Mouse (Mus musculus): ENCODE results near the gene Anapc16. TPM values are rescaled to one million over a fixed set of nuclear protein-coding genes. Genes with fewer than 3 reads are reported as not detected.
A peak's percentile ranks its signal among the peaks of the same experiment; 100 is the strongest.

Gene Anapc16
- polyA plus RNA-seq, 1 experiment from 2014 or later: 100 TPM

DNA sequence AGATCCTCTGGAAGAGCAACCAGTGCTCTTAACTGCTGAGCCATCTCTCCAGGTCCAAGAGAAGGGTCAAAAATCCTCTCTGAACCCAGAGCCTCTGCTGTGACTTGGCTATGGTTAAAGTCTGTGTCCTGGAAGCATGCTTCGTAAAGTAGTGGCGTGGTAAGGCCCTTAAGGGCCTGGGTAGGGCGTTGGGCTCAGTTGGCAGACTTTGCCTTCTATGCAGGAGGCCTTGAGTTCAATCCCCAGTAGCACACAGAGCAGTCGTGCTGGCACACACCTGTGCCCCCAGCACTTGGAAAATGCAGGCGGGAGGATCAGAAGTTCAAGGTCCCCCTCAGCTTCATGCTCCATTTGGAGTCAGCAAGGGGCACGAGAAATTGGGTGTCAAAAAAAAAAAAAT, 29.9 kb downstream of the Anapc16 start:
- WGBS: 52% methylated on average over 6 of the region's 6 CpGs
- Histone ChIP-seq H3K4me2 (replicated peaks; ENCODE audit: low read depth) (no peak overlapping the region), H3K9me3 (ENCODE audit: control insufficient read depth) (no peaks in the 10 kb centered on the region), H3K4me1 (replicated peaks; ENCODE audit: control insufficient read depth, insufficient read depth, low read length) (peaks cover 17% of the 10 kb centered on the region), H3K4me3 (ENCODE audit: low read depth, low read length) (no peak overlapping the region), H3K27ac (ENCODE audit: low read depth, low read length) (peak overlapping the region; percentile 78), H3K36me3 (ENCODE audit: control insufficient read depth, insufficient read depth) (no peaks in the 10 kb centered on the region), H3K27me3 (replicated peaks; ENCODE audit: control insufficient read depth, insufficient read depth, low read length) (no peaks in the 10 kb centered on the region), H3K9ac (ENCODE audit: low read depth, low read length) (no peak overlapping the region)
- TF ChIP-seq CTCF (IDR thresholded peaks at IDR 0.05; ENCODE audit: low read depth): no peak
- peak; percentile 22; the same call in 1 of the 2 replicates for ATAC-seq

- H3K9me3 ChIP-seq (ENCODE audit: control insufficient read depth): no peaks in the 10 kb centered on the region
- no peak for TF ChIP-seq CTCF (IDR thresholded peaks at IDR 0.05; ENCODE audit: low read depth)
- H3K36me3 ChIP-seq (ENCODE audit: control insufficient read depth, insufficient read depth): no peaks in the 10 kb centered on the region
- H3K4me1 ChIP-seq (replicated peaks; ENCODE audit: control insufficient read depth, insufficient read depth, low read length): peaks cover 14% of the 10 kb centered on the region
- H3K4me2 ChIP-seq (replicated peaks; ENCODE audit: low read depth): no peak overlapping the region
- no peaks in the 10 kb centered on the region for H3K27me3 ChIP-seq (replicated peaks; ENCODE audit: control insufficient read depth, insufficient read depth, low read length)
- H3K27ac ChIP-seq (ENCODE audit: low read depth, low read length): peak overlapping the region; percentile 78
- H3K9ac ChIP-seq (ENCODE audit: low read depth, low read length): no peak overlapping the region
- H3K4me3 ChIP-seq (ENCODE audit: low read depth, low read length): no peak overlapping the region
- peak; percentile 71 for ATAC-seq
- 44% methylated on average over 2 of the region's 2 CpGs for WGBS
These were observed 30.4 kb downstream of the Anapc16 start for GRCm38 (mm10) chr10:59972534-59972933.

DNA sequence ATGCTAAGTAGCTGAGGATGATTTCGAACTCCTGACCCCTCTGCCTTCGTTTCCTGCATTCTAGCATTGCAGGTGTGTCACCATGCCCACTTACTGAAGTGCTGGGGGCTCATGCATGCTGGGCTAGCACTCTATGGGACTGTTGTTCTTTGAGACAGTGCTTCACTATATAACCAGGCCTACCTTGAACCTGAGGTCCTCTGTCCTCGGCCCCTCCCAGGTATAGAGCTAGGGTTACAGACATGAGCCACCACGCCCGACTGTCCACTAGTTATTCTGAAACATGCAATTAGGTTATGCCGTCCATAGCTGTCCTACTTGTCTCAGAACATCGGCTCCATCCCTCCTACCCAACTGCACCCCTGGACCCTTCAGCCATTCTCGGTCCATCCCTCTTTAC, 31.1 kb downstream of the Anapc16 start:
- no peak for ATAC-seq

DNA sequence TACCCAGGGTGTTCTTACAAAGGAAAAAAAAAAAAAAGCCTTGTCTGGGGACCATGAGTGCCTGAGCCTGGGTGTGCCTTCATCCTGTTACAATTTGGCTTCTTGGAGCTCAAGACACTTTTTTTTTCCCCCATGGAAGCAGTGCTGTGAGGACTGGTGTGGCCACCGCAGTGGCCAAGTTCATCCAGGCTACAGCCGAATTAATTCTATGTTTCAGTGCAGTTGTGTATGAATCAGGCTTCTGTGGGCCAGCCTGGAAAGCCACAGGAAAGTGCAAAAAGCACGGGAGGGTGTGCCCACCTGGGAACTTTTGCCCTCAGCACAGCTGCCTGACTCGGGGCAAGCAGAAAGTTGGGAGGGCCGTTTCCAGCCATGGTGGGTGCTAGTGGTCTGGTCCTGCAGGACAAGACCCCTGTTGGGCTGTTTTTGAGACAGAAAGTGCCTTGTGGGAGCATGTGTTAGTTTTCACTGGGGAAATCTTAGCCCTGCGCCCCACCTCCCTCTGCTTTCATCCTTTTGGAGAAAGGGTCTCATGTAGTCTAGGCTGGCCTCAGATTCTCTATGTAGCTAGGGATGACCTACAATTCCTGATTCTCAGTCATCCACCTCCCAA, 32.4 kb downstream of the Anapc16 start:
- 28% methylated on average over 6 of the region's 6 CpGs for WGBS
- ATAC-seq: no peak

More for the DNA sequence above, 31.1 kb downstream of the Anapc16 start:
- H3K9me3 ChIP-seq (ENCODE audit: control insufficient read depth): no peaks in the 10 kb centered on the region
- H3K27ac ChIP-seq (ENCODE audit: low read depth, low read length): peak overlapping the region; percentile 31; the same call in 1 of the 2 replicates
- H3K4me3 ChIP-seq (ENCODE audit: low read depth, low read length): no peak overlapping the region
- peaks cover 14% of the 10 kb centered on the region for H3K4me1 ChIP-seq (replicated peaks; ENCODE audit: control insufficient read depth, insufficient read depth, low read length)
- H3K36me3 ChIP-seq (ENCODE audit: control insufficient read depth, insufficient read depth): no peaks in the 10 kb centered on the region
- no peak overlapping the region for H3K4me2 ChIP-seq (replicated peaks; ENCODE audit: low read depth)
- no peaks in the 10 kb centered on the region for H3K27me3 ChIP-seq (replicated peaks; ENCODE audit: control insufficient read depth, insufficient read depth, low read length)
- H3K9ac ChIP-seq (ENCODE audit: low read depth, low read length): no peak overlapping the region
- WGBS: 76% methylated on average over 8 of the region's 8 CpGs
- no peak for TF ChIP-seq CTCF (IDR thresholded peaks at IDR 0.05; ENCODE audit: low read depth)

DNA sequence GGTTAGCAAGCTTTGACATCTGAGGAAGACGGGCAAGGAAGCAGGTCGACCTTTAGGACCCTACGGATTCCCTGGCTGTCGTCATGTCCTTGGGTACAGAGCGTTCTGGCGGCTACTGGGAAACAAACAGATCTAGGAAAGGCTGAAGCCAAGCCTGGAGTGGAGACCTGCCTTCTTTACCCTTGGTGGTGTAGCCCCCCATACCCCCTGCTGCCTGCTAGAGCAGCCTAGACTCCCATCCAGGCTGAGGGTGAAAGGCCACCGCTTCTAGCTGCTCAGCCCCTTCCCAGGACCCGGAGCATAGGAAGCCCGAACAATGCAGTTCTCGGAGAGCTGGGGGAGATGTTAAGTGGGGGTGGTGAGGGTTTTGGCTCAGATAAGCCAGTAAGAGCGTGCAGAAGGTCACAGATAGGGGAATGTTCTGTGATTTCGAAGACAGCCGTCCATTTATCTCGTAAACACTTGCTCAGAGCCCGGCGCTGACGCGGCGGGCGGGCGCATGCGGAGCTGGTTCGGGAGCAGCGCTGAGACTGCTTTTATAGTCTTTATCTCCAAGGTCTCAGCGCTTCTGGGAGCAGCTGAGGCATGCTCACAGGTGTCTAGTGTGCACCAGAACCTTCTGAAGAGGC, 33.0 kb downstream of the Anapc16 start:
- H3K4me1 ChIP-seq (replicated peaks; ENCODE audit: control insufficient read depth, insufficient read depth, low read length): peaks cover 16% of the 10 kb centered on the region
- H3K27ac ChIP-seq (ENCODE audit: low read depth, low read length): peak overlapping the region; percentile 91
- H3K36me3 ChIP-seq (ENCODE audit: control insufficient read depth, insufficient read depth): no peaks in the 10 kb centered on the region
- WGBS: under 1% methylated on average over 25 of the region's 25 CpGs
- H3K9ac ChIP-seq (ENCODE audit: low read depth, low read length): peak overlapping the region; percentile 80
- TF ChIP-seq CTCF (IDR thresholded peaks at IDR 0.05; ENCODE audit: low read depth): no peak
- H3K4me2 ChIP-seq (replicated peaks; ENCODE audit: low read depth): peak overlapping the region; percentile 83
- no peaks in the 10 kb centered on the region for H3K27me3 ChIP-seq (replicated peaks; ENCODE audit: control insufficient read depth, insufficient read depth, low read length)
- H3K4me3 ChIP-seq (ENCODE audit: low read depth, low read length): peak overlapping the region; percentile 43
- peak; percentile 60 for ATAC-seq
- no peaks in the 10 kb centered on the region for H3K9me3 ChIP-seq (ENCODE audit: control insufficient read depth)

More for the DNA sequence above, 32.4 kb downstream of the Anapc16 start:
- Histone ChIP-seq H3K4me1 (replicated peaks; ENCODE audit: control insufficient read depth, insufficient read depth, low read length) (peaks cover 14% of the 10 kb centered on the region), H3K27me3 (replicated peaks; ENCODE audit: control insufficient read depth, insufficient read depth, low read length) (no peaks in the 10 kb centered on the region), H3K36me3 (ENCODE audit: control insufficient read depth, insufficient read depth) (no peaks in the 10 kb centered on the region), H3K9me3 (ENCODE audit: control insufficient read depth) (no peaks in the 10 kb centered on the region), H3K9ac (ENCODE audit: low read depth, low read length) (peak overlapping the region; percentile 80; the same call in 1 of the 2 replicates), H3K4me2 (replicated peaks; ENCODE audit: low read depth) (peak overlapping the region; percentile 83), H3K4me3 (ENCODE audit: low read depth, low read length) (peak overlapping the region; percentile 43; the same call in 1 of the 2 replicates), H3K27ac (ENCODE audit: low read depth, low read length) (peak overlapping the region; percentile 91)
- TF ChIP-seq CTCF (IDR thresholded peaks at IDR 0.05; ENCODE audit: low read depth): no peak

GRCm38 (mm10) chr10:59967309-59967942, 35.5 kb downstream of the Anapc16 start:
- H3K4me3 ChIP-seq (ENCODE audit: low read depth, low read length): no peak overlapping the region
- no peaks in the 10 kb centered on the region for H3K9me3 ChIP-seq (ENCODE audit: control insufficient read depth)
- peaks cover 10% of the 10 kb centered on the region; the same call in 1 of the 2 replicates for H3K4me1 ChIP-seq (replicated peaks; ENCODE audit: control insufficient read depth, insufficient read depth, low read length)
- no peak overlapping the region for H3K9ac ChIP-seq (ENCODE audit: low read depth, low read length)
- TF ChIP-seq CTCF (IDR thresholded peaks at IDR 0.05; ENCODE audit: low read depth): no peak
- ATAC-seq: no peak
- no peaks in the 10 kb centered on the region for H3K36me3 ChIP-seq (ENCODE audit: control insufficient read depth, insufficient read depth)
- no peak overlapping the region for H3K4me2 ChIP-seq (replicated peaks; ENCODE audit: low read depth)
- WGBS: 78% methylated on average over 6 of the region's 6 CpGs
- no peaks in the 10 kb centered on the region for H3K27me3 ChIP-seq (replicated peaks; ENCODE audit: control insufficient read depth, insufficient read depth, low read length)
- no peak overlapping the region for H3K27ac ChIP-seq (ENCODE audit: low read depth, low read length)
